Mouse (Mus musculus): ENCODE data around the gene Acacb. TPM values are rescaled to one million over a fixed set of nuclear protein-coding genes. Genes with fewer than 3 reads are reported as not detected.

Acacb gene
- polyA plus RNA-seq (2015; fragmentation: Nextera tagmentation; extraction: Ambion mirVana) = 9.2 and 12.0 TPM in 2 replicates

GRCm38 (mm10) chr5:114146028-114146888 is at the start of gene Acacb:
Acacb (plus strand) TSS chr5:114146535.

GRCm38 (mm10) chr5:114127374-114128349 is 18.7 kb upstream of the Acacb start, which contains the start of gene Alkbh2:
Alkbh2 (minus strand) TSS chr5:114128218.

GRCm38 (mm10) chr5:114130211-114130605 is 16.1 kb upstream of the Acacb start, which contains the start of gene Ung:
Ung (plus strand) TSS chr5:114130386.

GRCm38 (mm10) chr5:114273693-114274402 is 127.5 kb downstream of the Acacb start, which contains the start of gene Foxn4:
Foxn4 (minus strand) TSS chr5:114273807.

GRCm38 (mm10) chr5:114288874-114289273 is 142.5 kb downstream of the Acacb start, which contains the start of gene Myo1h:
Myo1h (plus strand) TSS chr5:114289166.

Other genes starting within 250 kb of the Acacb start
- gene Coro1c, start 237.8 kb upstream of the Acacb start, polyA plus RNA-seq (2015; fragmentation: Nextera tagmentation; extraction: Ambion mirVana) = 31.3 and 38.3 TPM in 2 replicates
- gene Ssh1, start 152.6 kb upstream of the Acacb start, polyA plus RNA-seq (2015; fragmentation: Nextera tagmentation; extraction: Ambion mirVana) = 5.6 and 6.1 TPM in 2 replicates
- gene Dao, start 142.8 kb upstream of the Acacb start, polyA plus RNA-seq (2015; fragmentation: Nextera tagmentation; extraction: Ambion mirVana) = not detected in 2 replicates
- 5.4 and 5.5 TPM in 2 replicates for gene Usp30, start 81.1 kb upstream of the Acacb start, polyA plus RNA-seq (2015; fragmentation: Nextera tagmentation; extraction: Ambion mirVana)
- not detected in 2 replicates for gene Svop, start 55.0 kb upstream of the Acacb start, polyA plus RNA-seq (2015; fragmentation: Nextera tagmentation; extraction: Ambion mirVana)
- 3.9 TPM in 2 replicates for gene Alkbh2, start 18.3 kb upstream of the Acacb start, polyA plus RNA-seq (2015; fragmentation: Nextera tagmentation; extraction: Ambion mirVana)
- gene Ung, start 16.1 kb upstream of the Acacb start, polyA plus RNA-seq (2015; fragmentation: Nextera tagmentation; extraction: Ambion mirVana) = 9.8 and 11.2 TPM in 2 replicates
- not detected in 2 replicates for gene Foxn4, start 127.3 kb downstream of the Acacb start, polyA plus RNA-seq (2015; fragmentation: Nextera tagmentation; extraction: Ambion mirVana)
- 1.5 and 1.6 TPM in 2 replicates for gene Myo1h, start 142.6 kb downstream of the Acacb start, polyA plus RNA-seq (2015; fragmentation: Nextera tagmentation; extraction: Ambion mirVana)
- gene Kctd10, start 234.0 kb downstream of the Acacb start, polyA plus RNA-seq (2015; fragmentation: Nextera tagmentation; extraction: Ambion mirVana) = 32.5 and 38.9 TPM in 2 replicates
- 26.0 and 26.4 TPM in 2 replicates for gene Ube3b, start 234.1 kb downstream of the Acacb start, polyA plus RNA-seq (2015; fragmentation: Nextera tagmentation; extraction: Ambion mirVana)

All from skeletal muscle tissue, postnatal 0 days (tissue).